Comparison of ENCODE assay signal across 9 mouse cellular contexts in the genomic region with DNA sequence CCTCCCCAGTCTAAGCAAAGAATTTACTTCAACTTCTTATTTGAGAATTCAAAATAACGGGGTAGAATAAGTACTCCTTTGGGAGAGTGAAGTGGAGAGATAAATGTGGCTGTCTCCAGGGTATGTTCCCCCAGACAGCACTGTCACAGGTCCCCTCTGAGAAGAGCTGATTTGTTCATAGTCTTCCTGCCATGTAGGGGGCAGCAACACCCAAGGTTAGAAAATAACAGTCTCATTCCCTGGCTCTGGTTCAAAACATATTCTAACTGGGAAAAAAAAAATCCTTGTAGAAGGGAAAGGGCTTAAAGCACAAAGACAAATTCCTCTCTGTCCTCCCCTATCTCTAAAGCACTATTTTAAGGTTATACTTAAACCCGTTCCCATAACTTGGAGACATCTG.
DNase-seq lines count a peak whose midpoint lies in the region; ATAC-seq lines count a peak whose summit lies in the region.
"Had no signal": no experiment of that assay in that cellular context is flagged by ENCODE, and none has a peak within 500 bp of the region (broad histone marks: within the 10 kb centered on the region; RNA-seq: fewer than 3 reads in every experiment).

No protein-coding gene starts in this region.

- WGBS in hindbrain, embryonic 14.5 days, result 52% methylated on average over 2 of the region's 2 CpGs
- 59% methylated on average over 2 of the region's 2 CpGs for WGBS in hindbrain, embryonic 12.5 days
- WGBS in neural tube, embryonic 11.5 days, result 61% methylated on average over 2 of the region's 2 CpGs
- WGBS in neural tube, embryonic 15.5 days, result 49% methylated on average over 2 of the region's 2 CpGs
- 63% methylated on average over 2 of the region's 2 CpGs for WGBS in hindbrain, embryonic 11.5 days

- H3K27ac ChIP-seq in hindbrain, embryonic 14.5 days, result 0 out of 2 replicates have a peak overlapping the region, but pooled peaks have one; percentile 35
- no peak overlapping the region for H3K27ac ChIP-seq in hindbrain, embryonic 12.5 days
- no peak overlapping the region for H3K27ac ChIP-seq in neural tube, embryonic 11.5 days (ENCODE audit: low read depth, low read length)
- H3K27ac ChIP-seq in neural tube, embryonic 15.5 days (replicated peaks), result no peak overlapping the region
- H3K27ac ChIP-seq in hindbrain, embryonic 11.5 days (ENCODE audit: low read depth, low read length), result no peak overlapping the region
- H3K27ac ChIP-seq: embryonic facial prominence, embryonic 12.5 days; liver, embryonic 13.5 days had no signal

- no peaks in the 10 kb centered on the region for H3K9me3 ChIP-seq in hindbrain, embryonic 14.5 days (ENCODE audit: control insufficient read depth, low read length)
- H3K9me3 ChIP-seq in hindbrain, embryonic 12.5 days (replicated peaks), result no peaks in the 10 kb centered on the region
- no peaks in the 10 kb centered on the region for H3K9me3 ChIP-seq in neural tube, embryonic 11.5 days (ENCODE audit: control insufficient read depth, low read length)
- H3K9me3 ChIP-seq in neural tube, embryonic 15.5 days (replicated peaks), result no peaks in the 10 kb centered on the region
- H3K9me3 ChIP-seq in hindbrain, embryonic 11.5 days (ENCODE audit: control insufficient read depth, low read length), result no peaks in the 10 kb centered on the region
- H3K9me3 ChIP-seq: embryonic facial prominence, embryonic 12.5 days; liver, embryonic 13.5 days had no signal

- no peaks in the 10 kb centered on the region for H3K36me3 ChIP-seq in hindbrain, embryonic 14.5 days (replicated peaks; ENCODE audit: control insufficient read depth, insufficient read depth)
- no peaks in the 10 kb centered on the region for H3K36me3 ChIP-seq in hindbrain, embryonic 12.5 days
- H3K36me3 ChIP-seq in neural tube, embryonic 11.5 days (ENCODE audit: control insufficient read depth, insufficient read depth, low read length), result no peaks in the 10 kb centered on the region
- no peaks in the 10 kb centered on the region for H3K36me3 ChIP-seq in neural tube, embryonic 15.5 days
- no peaks in the 10 kb centered on the region for H3K36me3 ChIP-seq in hindbrain, embryonic 11.5 days (ENCODE audit: control insufficient read depth, insufficient read depth, low read length)
- H3K36me3 ChIP-seq: embryonic facial prominence, embryonic 12.5 days; liver, embryonic 13.5 days had no signal

- no peak overlapping the region for H3K4me2 ChIP-seq in hindbrain, embryonic 14.5 days (replicated peaks)
- H3K4me2 ChIP-seq in hindbrain, embryonic 12.5 days (replicated peaks), result no peak overlapping the region
- H3K4me2 ChIP-seq in neural tube, embryonic 11.5 days (ENCODE audit: low read depth), result no peak overlapping the region
- H3K4me2 ChIP-seq in neural tube, embryonic 15.5 days, result no peak overlapping the region
- H3K4me2 ChIP-seq in hindbrain, embryonic 11.5 days (replicated peaks; ENCODE audit: low read depth, low read length), result no peak overlapping the region
- H3K4me2 ChIP-seq: embryonic facial prominence, embryonic 12.5 days; liver, embryonic 13.5 days had no signal

- no peak for ATAC-seq in hindbrain, embryonic 14.5 days (ENCODE audit: low FRiP score)
- no peak for ATAC-seq in hindbrain, embryonic 12.5 days (ENCODE audit: low FRiP score)
- ATAC-seq in neural tube, embryonic 11.5 days (ENCODE audit: insufficient read depth, low FRiP score, low TSS enrichment), result no peak
- no peak for ATAC-seq in neural tube, embryonic 15.5 days (ENCODE audit: low FRiP score)
- no peak for ATAC-seq in hindbrain, embryonic 11.5 days (ENCODE audit: low FRiP score)

- no peak overlapping the region for H3K4me3 ChIP-seq in hindbrain, embryonic 14.5 days (replicated peaks; ENCODE audit: low read length)
- no peak overlapping the region for H3K4me3 ChIP-seq in hindbrain, embryonic 12.5 days
- no peak overlapping the region for H3K4me3 ChIP-seq in neural tube, embryonic 11.5 days (ENCODE audit: low read depth, low read length)
- no peak overlapping the region for H3K4me3 ChIP-seq in neural tube, embryonic 15.5 days (replicated peaks)
- no peak overlapping the region for H3K4me3 ChIP-seq in hindbrain, embryonic 11.5 days (ENCODE audit: low read depth, low read length)
- H3K4me3 ChIP-seq: embryonic facial prominence, embryonic 12.5 days; liver, embryonic 13.5 days had no signal

- peak; percentile 67 for DNase-seq in hindbrain, embryonic 14.5 days (ENCODE audit: low spot score)
- DNase-seq in neural tube, embryonic 11.5 days (ENCODE audit: low spot score), result peak; percentile 20
- DNase-seq in embryo, embryonic 10.5 days (ENCODE audit: low spot score), result peak; percentile 47
- peak; percentile 22 for DNase-seq in right cerebral cortex, postnatal 4 days
- no peak for DNase-seq in hindbrain, embryonic 11.5 days (ENCODE audit: low spot score)
- DNase-seq: liver, embryonic 13.5 days had no signal

- no peaks in the 10 kb centered on the region for H3K4me1 ChIP-seq in hindbrain, embryonic 14.5 days (replicated peaks; ENCODE audit: control insufficient read depth, insufficient read depth, low read length)
- no peaks in the 10 kb centered on the region for H3K4me1 ChIP-seq in hindbrain, embryonic 12.5 days
- no peaks in the 10 kb centered on the region for H3K4me1 ChIP-seq in neural tube, embryonic 11.5 days (ENCODE audit: control insufficient read depth, insufficient read depth, low read length)
- H3K4me1 ChIP-seq in neural tube, embryonic 15.5 days, result peaks cover 3% of the 10 kb centered on the region; the same call in 1 of the 2 replicates
- H3K4me1 ChIP-seq in hindbrain, embryonic 11.5 days (replicated peaks; ENCODE audit: control insufficient read depth, insufficient read depth, low read length), result no peaks in the 10 kb centered on the region
- H3K4me1 ChIP-seq: embryonic facial prominence, embryonic 12.5 days; liver, embryonic 13.5 days had no signal

- H3K27me3 ChIP-seq in hindbrain, embryonic 14.5 days (ENCODE audit: control insufficient read depth, insufficient read depth, low read length), result no peaks in the 10 kb centered on the region
- no peaks in the 10 kb centered on the region for H3K27me3 ChIP-seq in hindbrain, embryonic 12.5 days
- no peaks in the 10 kb centered on the region for H3K27me3 ChIP-seq in neural tube, embryonic 11.5 days (ENCODE audit: control insufficient read depth, insufficient read depth, low read length)
- no peaks in the 10 kb centered on the region for H3K27me3 ChIP-seq in neural tube, embryonic 15.5 days (replicated peaks)
- no peaks in the 10 kb centered on the region for H3K27me3 ChIP-seq in hindbrain, embryonic 11.5 days (ENCODE audit: control insufficient read depth, insufficient read depth, low read length)
- H3K27me3 ChIP-seq: embryonic facial prominence, embryonic 12.5 days; liver, embryonic 13.5 days had no signal

- H3K9ac ChIP-seq in hindbrain, embryonic 14.5 days, result no peak overlapping the region
- H3K9ac ChIP-seq in hindbrain, embryonic 12.5 days, result no peak overlapping the region
- no peak overlapping the region for H3K9ac ChIP-seq in neural tube, embryonic 11.5 days (ENCODE audit: low read length)
- no peak overlapping the region for H3K9ac ChIP-seq in neural tube, embryonic 15.5 days (replicated peaks)
- no peak overlapping the region for H3K9ac ChIP-seq in hindbrain, embryonic 11.5 days (ENCODE audit: low read depth, low read length)
- H3K9ac ChIP-seq: embryonic facial prominence, embryonic 12.5 days; liver, embryonic 13.5 days had no signal
